Mouse (Mus musculus): ENCODE data around the gene Fxr1. TPM values are rescaled to one million over a fixed set of nuclear protein-coding genes. Genes with fewer than 3 reads are reported as not detected.

Fxr1 gene
- total and polyA plus RNA-seq, 2 experiments from 2014 or later: 27.3 to 79.5 TPM

- Histone ChIP-seq H3K9ac (no peak overlapping the region), H3K9me3 (ENCODE audit: low read length) (no peaks in the 10 kb centered on the region), H3K4me1 (ENCODE audit: insufficient read depth) (no peaks in the 10 kb centered on the region), H3K27ac (ENCODE audit: low read depth, low read length) (no peak overlapping the region), H3K27me3 (ENCODE audit: insufficient read depth, low read length) (no peaks in the 10 kb centered on the region), H3K36me3 (ENCODE audit: insufficient read depth) (no peaks in the 10 kb centered on the region), H3K4me2 (ENCODE audit: low read depth) (no peak overlapping the region), H3K4me3 (ENCODE audit: low read depth, low read length) (no peak overlapping the region)
- TF ChIP-seq CTCF (IDR thresholded peaks at IDR 0.05; ENCODE audit: low read depth): no peak
- ATAC-seq (no peak), DNase-seq (no peak)
- WGBS: 71% methylated on average over 4 of the region's 4 CpGs
These were observed 100.1 kb downstream of the Fxr1 start for GRCm38 (mm10) chr3:34119869-34120268.

Other genes starting within 250 kb of the Fxr1 start
- gene Ttc14, start 220.1 kb upstream of the Fxr1 start, total RNA-seq (2014; rRNA removed): 50.0 and 50.6 TPM in 2 replicates
- 36.8 and 43.7 TPM in 2 replicates for gene Ttc14, start 220.1 kb upstream of the Fxr1 start, polyA plus RNA-seq (2015; fragmentation: Nextera tagmentation; extraction: Ambion mirVana)
- 26.7 and 32.2 TPM in 2 replicates for gene Ccdc39, start 175.6 kb upstream of the Fxr1 start, total RNA-seq (2014; rRNA removed)
- 10.1 and 12.9 TPM in 2 replicates for gene Ccdc39, start 175.6 kb upstream of the Fxr1 start, polyA plus RNA-seq (2015; fragmentation: Nextera tagmentation; extraction: Ambion mirVana)
- 80.2 and 113 TPM in 2 replicates for gene Dnajc19, start 61.4 kb downstream of the Fxr1 start, total RNA-seq (2014; rRNA removed)
- 178 and 232 TPM in 2 replicates for gene Dnajc19, start 61.4 kb downstream of the Fxr1 start, polyA plus RNA-seq (2015; fragmentation: Nextera tagmentation; extraction: Ambion mirVana)